Mouse (Mus musculus): ENCODE data around the gene Sgsm1.

GRCm38 (mm10) chr5:113292179-113292578 lies 18.4 kb downstream of the Sgsm1 start:
- TF ChIP-seq POLR2A (IDR thresholded peaks at IDR 0.05; ENCODE audit: control insufficient read depth, low read depth, low read length) (no peak), CTCF (IDR thresholded peaks at IDR 0.05; ENCODE audit: control insufficient read depth, insufficient read depth, insufficient replicate concordance, low read depth, low read length) (no peak)

Data from testis, adult 2 months (tissue).